Mouse (Mus musculus): ENCODE results near the gene Ankrd22.

- no peak for TF ChIP-seq EP300 (IDR thresholded peaks at IDR 0.05; ENCODE audit: low read depth)
- no peak for TF ChIP-seq CTCF (IDR thresholded peaks at IDR 0.05; ENCODE audit: low read depth)
These were observed 29.2 kb upstream of the Ankrd22 start for GRCm38 (mm10) chr19:34195031-34195430.

Data from liver, embryonic 14.5 days (tissue).